Mouse (Mus musculus) heart, postnatal 4 days (tissue): ENCODE measurements at regions not wholly inside any gene's neighbourhood (a gene's known extent, or its start where the extent isn't known, plus 50 kb on each side); places are given as distances from the start of the nearest gene placed in this dataset.

Source experiments
- DNase-seq: peaks from one replicate; pipeline ENCODE4 v3.0.0; 2021

DNA sequence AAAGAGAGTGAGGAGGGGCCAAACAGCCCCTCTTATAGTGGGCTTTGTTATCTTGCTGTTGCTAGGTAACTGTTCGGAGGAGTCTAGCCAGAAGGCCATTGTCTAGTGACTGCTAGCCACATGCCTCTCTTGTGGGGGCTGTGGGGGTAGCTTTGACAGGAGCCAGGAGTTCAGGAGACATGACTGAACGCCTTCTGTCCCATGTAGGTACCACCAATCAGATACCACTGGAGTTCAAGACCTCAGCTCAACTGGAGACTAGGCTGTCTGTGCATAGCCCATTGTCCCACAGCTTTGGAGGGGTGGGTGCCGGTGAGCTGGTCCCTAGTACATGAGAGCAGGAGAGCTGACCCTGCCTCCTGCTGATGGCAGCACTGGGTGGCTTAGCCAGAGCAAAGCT, 82.4 kb upstream of the Unc93a2 start:
- no peak for DNase-seq

DNA sequence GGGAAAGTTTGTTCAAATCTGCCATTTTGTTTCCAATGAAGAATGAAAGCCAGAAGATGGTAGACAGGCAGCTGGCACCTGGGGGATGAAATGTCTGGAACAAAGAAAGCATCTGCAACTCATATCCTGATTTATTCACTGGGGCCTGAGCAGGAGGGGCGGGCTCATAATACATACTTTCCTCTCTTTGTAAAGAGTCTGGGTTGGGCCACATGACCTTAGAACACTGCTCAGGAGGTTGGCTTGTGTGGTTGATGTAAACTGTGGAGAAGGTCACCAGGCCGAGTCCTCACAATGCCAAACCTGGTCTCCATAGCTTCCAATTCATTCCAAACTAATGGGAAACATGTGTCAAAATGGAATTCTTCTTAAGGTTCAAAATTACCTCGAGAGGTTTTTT, 79.6 kb upstream of the Unc93a2 start:
- no peak for DNase-seq

DNA sequence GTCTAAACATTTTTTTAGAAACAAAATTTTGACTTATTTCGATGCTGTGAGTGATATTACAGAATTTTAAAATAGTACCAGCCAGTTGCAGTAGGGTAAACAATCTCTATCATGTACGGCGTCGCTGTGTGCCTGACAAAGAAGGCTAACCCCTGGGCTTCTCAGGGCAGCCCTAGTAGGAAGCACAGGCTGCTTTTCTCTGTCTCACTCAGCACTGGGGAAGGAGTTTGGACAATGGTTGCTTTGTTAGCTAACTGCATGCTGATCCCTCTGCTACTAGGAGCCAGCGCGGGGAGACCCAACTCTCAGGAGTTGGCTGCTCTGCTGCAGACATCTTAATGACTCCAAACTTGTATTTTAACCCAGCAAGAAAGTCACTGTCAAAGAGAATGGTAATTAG, 75.9 kb upstream of the Unc93a2 start:
- DNase-seq: no peak

DNA sequence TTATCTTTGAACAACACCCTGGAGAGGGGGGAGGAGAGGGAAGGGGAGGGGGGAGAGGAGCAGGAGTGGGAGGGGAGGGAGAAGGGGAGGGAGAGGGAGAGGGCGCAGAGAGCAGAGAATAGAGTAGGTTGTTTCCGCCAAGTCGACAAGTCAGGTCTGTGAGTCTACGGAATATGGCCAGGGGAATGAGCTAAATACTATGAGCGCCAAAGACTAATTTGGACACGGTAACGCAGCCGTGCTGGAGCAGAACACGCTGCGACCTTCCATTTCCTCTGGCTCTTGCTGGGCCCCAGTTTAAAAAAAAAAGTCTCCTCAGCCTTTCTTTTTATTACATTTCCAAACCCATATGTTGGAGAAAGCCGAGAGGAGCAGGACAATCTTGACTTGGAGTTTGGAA, 71.7 kb upstream of the Unc93a2 start:
- no peak for DNase-seq

DNA sequence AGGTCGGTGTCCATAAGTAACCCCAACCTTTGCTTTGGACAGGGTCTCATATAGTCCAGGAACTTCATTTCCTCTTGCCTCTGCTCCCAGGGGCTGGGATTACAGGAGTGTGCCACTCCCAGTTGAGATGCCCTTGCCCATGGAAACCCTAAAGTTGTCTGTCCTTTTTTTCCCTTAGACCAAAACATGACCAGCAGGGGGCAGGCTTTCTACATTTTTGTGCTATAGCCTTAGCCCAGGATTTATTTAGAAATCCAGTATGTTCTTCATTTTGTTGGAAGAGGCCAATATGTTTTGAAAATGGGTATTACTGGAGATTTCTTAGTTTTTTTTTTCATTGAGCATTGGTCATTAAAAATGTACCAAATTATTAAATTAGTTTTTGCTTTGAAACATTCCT, 58.6 kb upstream of the Unc93a2 start:
- peak; percentile 82 for DNase-seq

DNA sequence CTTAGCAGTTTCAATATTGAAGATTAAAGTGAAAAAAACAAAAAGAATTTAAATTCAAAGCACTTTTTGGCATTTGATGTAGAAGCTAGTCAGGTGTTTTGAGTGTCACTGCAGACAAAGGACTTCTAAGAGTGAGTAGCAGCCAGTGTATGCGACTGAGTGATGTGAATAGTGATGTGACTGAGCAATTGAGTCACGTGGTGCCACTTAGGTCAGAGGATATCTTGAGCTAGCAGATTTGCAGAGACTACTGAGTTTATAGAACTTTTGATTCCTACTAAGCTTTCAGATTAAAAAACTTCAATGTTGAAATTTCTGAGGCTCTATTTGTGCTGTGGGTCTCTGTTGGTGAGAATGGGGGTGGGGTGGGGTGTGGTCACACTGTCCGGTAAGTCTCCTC, 49.8 kb upstream of the Unc93a2 start:
- DNase-seq: no peak
